Mouse (Mus musculus): ENCODE data around the gene Nat14. TPM values are rescaled to one million over a fixed set of nuclear protein-coding genes. Genes with fewer than 3 reads are reported as not detected.

Gene Nat14
- polyA plus RNA-seq, 1 experiment from 2014 or later = 0.37 TPM

GRCm38 (mm10) chr7:4948386-4948785, 26.6 kb downstream of the Nat14 start:
- no peak overlapping the region for H3K27ac ChIP-seq (ENCODE audit: low read length)
- H3K4me2 ChIP-seq (ENCODE audit: low read depth, low read length) = no peak overlapping the region
- no peaks in the 10 kb centered on the region for H3K4me1 ChIP-seq (ENCODE audit: control insufficient read depth, low read depth, low read length)
- 31% methylated on average over 6 of the region's 6 CpGs for WGBS (ENCODE audit: insufficient replicate concordance)
- H3K9ac ChIP-seq (ENCODE audit: low read depth, low read length) = no peak overlapping the region
- H3K9me3 ChIP-seq (replicated peaks; ENCODE audit: control insufficient read depth, low read length) = no peaks in the 10 kb centered on the region
- no peaks in the 10 kb centered on the region for H3K36me3 ChIP-seq (ENCODE audit: control insufficient read depth, insufficient read depth)
- no peak overlapping the region for H3K4me3 ChIP-seq (ENCODE audit: low read depth, low read length)
- ATAC-seq (ENCODE audit: low read depth) = no peak
- no peaks in the 10 kb centered on the region for H3K27me3 ChIP-seq (ENCODE audit: control insufficient read depth, insufficient read depth, low read depth, low read length)

GRCm38 (mm10) chr7:4950561-4951342, 28.9 kb downstream of the Nat14 start:
- H3K4me3 ChIP-seq (ENCODE audit: low read depth, low read length) = no peak overlapping the region
- no peak overlapping the region for H3K4me2 ChIP-seq (ENCODE audit: low read depth, low read length)
- no peaks in the 10 kb centered on the region for H3K4me1 ChIP-seq (ENCODE audit: control insufficient read depth, low read depth, low read length)
- no peaks in the 10 kb centered on the region for H3K36me3 ChIP-seq (ENCODE audit: control insufficient read depth, insufficient read depth)
- H3K27me3 ChIP-seq (ENCODE audit: control insufficient read depth, insufficient read depth, low read depth, low read length) = no peaks in the 10 kb centered on the region
- H3K9ac ChIP-seq (ENCODE audit: low read depth, low read length) = no peak overlapping the region
- H3K27ac ChIP-seq (ENCODE audit: low read length) = no peak overlapping the region
- no peaks in the 10 kb centered on the region for H3K9me3 ChIP-seq (replicated peaks; ENCODE audit: control insufficient read depth, low read length)
- no peak for ATAC-seq (ENCODE audit: low read depth)
- WGBS (ENCODE audit: insufficient replicate concordance) = 68% methylated on average over 19 of the region's 19 CpGs

GRCm38 (mm10) chr7:4953815-4954445, 32.1 kb downstream of the Nat14 start:
- H3K9me3 ChIP-seq (replicated peaks; ENCODE audit: control insufficient read depth, low read length) = no peaks in the 10 kb centered on the region
- no peak overlapping the region for H3K4me2 ChIP-seq (ENCODE audit: low read depth, low read length)
- no peaks in the 10 kb centered on the region for H3K27me3 ChIP-seq (ENCODE audit: control insufficient read depth, insufficient read depth, low read depth, low read length)
- H3K9ac ChIP-seq (ENCODE audit: low read depth, low read length) = no peak overlapping the region
- 30% methylated on average over 10 of the region's 10 CpGs for WGBS (ENCODE audit: insufficient replicate concordance)
- H3K36me3 ChIP-seq (ENCODE audit: control insufficient read depth, insufficient read depth) = no peaks in the 10 kb centered on the region
- no peak overlapping the region for H3K27ac ChIP-seq (ENCODE audit: low read length)
- H3K4me1 ChIP-seq (ENCODE audit: control insufficient read depth, low read depth, low read length) = no peaks in the 10 kb centered on the region
- no peak overlapping the region for H3K4me3 ChIP-seq (ENCODE audit: low read depth, low read length)
- no peak for ATAC-seq (ENCODE audit: low read depth)

GRCm38 (mm10) chr7:4957361-4957760, 35.5 kb downstream of the Nat14 start:
- 69% methylated on average over 10 of the region's 10 CpGs for WGBS (ENCODE audit: insufficient replicate concordance)
- ATAC-seq (ENCODE audit: low read depth) = no peak
- Histone ChIP-seq H3K36me3 (ENCODE audit: control insufficient read depth, insufficient read depth) (no peaks in the 10 kb centered on the region), H3K4me2 (ENCODE audit: low read depth, low read length) (no peak overlapping the region), H3K4me1 (ENCODE audit: control insufficient read depth, low read depth, low read length) (no peaks in the 10 kb centered on the region), H3K4me3 (ENCODE audit: low read depth, low read length) (no peak overlapping the region), H3K27me3 (ENCODE audit: control insufficient read depth, insufficient read depth, low read depth, low read length) (no peaks in the 10 kb centered on the region), H3K9ac (ENCODE audit: low read depth, low read length) (no peak overlapping the region), H3K27ac (ENCODE audit: low read length) (no peak overlapping the region), H3K9me3 (replicated peaks; ENCODE audit: control insufficient read depth, low read length) (no peaks in the 10 kb centered on the region)

- Histone ChIP-seq H3K27ac (ENCODE audit: low read length) (no peak overlapping the region), H3K4me1 (ENCODE audit: control insufficient read depth, low read depth, low read length) (no peaks in the 10 kb centered on the region), H3K9me3 (replicated peaks; ENCODE audit: control insufficient read depth, low read length) (no peaks in the 10 kb centered on the region), H3K36me3 (ENCODE audit: control insufficient read depth, insufficient read depth) (no peaks in the 10 kb centered on the region), H3K4me2 (ENCODE audit: low read depth, low read length) (no peak overlapping the region), H3K4me3 (ENCODE audit: low read depth, low read length) (no peak overlapping the region), H3K9ac (ENCODE audit: low read depth, low read length) (no peak overlapping the region), H3K27me3 (ENCODE audit: control insufficient read depth, insufficient read depth, low read depth, low read length) (no peaks in the 10 kb centered on the region)
- WGBS (ENCODE audit: insufficient replicate concordance) = 46% methylated on average over 5 of the region's 5 CpGs
- ATAC-seq (ENCODE audit: low read depth) = no peak
These were observed 41.7 kb downstream of the Nat14 start for GRCm38 (mm10) chr7:4963527-4963926.

GRCm38 (mm10) chr7:4964272-4964671, 42.4 kb downstream of the Nat14 start, which contains the start of gene Sbk2:
Sbk2 (minus strand) TSS chr7:4964406.
- Histone ChIP-seq H3K4me2 (ENCODE audit: low read depth, low read length) (no peak within 1 kb of the TSS; the same call in 1 of the 2 replicates), H3K4me1 (ENCODE audit: control insufficient read depth, low read depth, low read length) (no peaks in the 10 kb centered on the region), H3K27ac (ENCODE audit: low read length) (no peak within 1 kb of the TSS), H3K4me3 (ENCODE audit: low read depth, low read length) (no peak within 1 kb of the TSS), H3K27me3 (ENCODE audit: control insufficient read depth, insufficient read depth, low read depth, low read length) (no peaks in the 10 kb centered on the region), H3K9me3 (replicated peaks; ENCODE audit: control insufficient read depth, low read length) (no peaks in the 10 kb centered on the region), H3K9ac (ENCODE audit: low read depth, low read length) (no peak within 1 kb of the TSS), H3K36me3 (ENCODE audit: control insufficient read depth, insufficient read depth) (no peaks in the 10 kb centered on the region)
- peak; percentile 80 for ATAC-seq (ENCODE audit: low read depth)
- WGBS (ENCODE audit: insufficient replicate concordance) = 4% methylated on average over 10 of the region's 10 CpGs

- no peak for ATAC-seq (ENCODE audit: low read depth)
- H3K27me3 ChIP-seq (ENCODE audit: control insufficient read depth, insufficient read depth, low read depth, low read length) = no peaks in the 10 kb centered on the region
- H3K9ac ChIP-seq (ENCODE audit: low read depth, low read length) = no peak overlapping the region
- 57% methylated on average over 5 of the region's 5 CpGs for WGBS (ENCODE audit: insufficient replicate concordance)
- no peaks in the 10 kb centered on the region for H3K36me3 ChIP-seq (ENCODE audit: control insufficient read depth, insufficient read depth)
- no peak overlapping the region for H3K27ac ChIP-seq (ENCODE audit: low read length)
- H3K4me2 ChIP-seq (ENCODE audit: low read depth, low read length) = no peak overlapping the region
- no peaks in the 10 kb centered on the region for H3K9me3 ChIP-seq (replicated peaks; ENCODE audit: control insufficient read depth, low read length)
- H3K4me3 ChIP-seq (ENCODE audit: low read depth, low read length) = no peak overlapping the region
- no peaks in the 10 kb centered on the region for H3K4me1 ChIP-seq (ENCODE audit: control insufficient read depth, low read depth, low read length)
These were observed 43.2 kb downstream of the Nat14 start for GRCm38 (mm10) chr7:4964988-4965387.

GRCm38 (mm10) chr7:4971068-4971467, 49.2 kb downstream of the Nat14 start, which contains the start of gene Sbk3:
Sbk3 (minus strand) TSS chr7:4971168.
- H3K36me3 ChIP-seq (ENCODE audit: control insufficient read depth, insufficient read depth) = no peaks in the 10 kb centered on the region
- no peak within 1 kb of the TSS for H3K4me3 ChIP-seq (ENCODE audit: low read depth, low read length)
- H3K4me2 ChIP-seq (ENCODE audit: low read depth, low read length) = no peak within 1 kb of the TSS
- H3K4me1 ChIP-seq (ENCODE audit: control insufficient read depth, low read depth, low read length) = no peaks in the 10 kb centered on the region; the same call in 1 of the 2 replicates
- no peak within 1 kb of the TSS for H3K9ac ChIP-seq (ENCODE audit: low read depth, low read length)
- H3K27ac ChIP-seq (ENCODE audit: low read length) = no peak within 1 kb of the TSS
- H3K27me3 ChIP-seq (ENCODE audit: control insufficient read depth, insufficient read depth, low read depth, low read length) = no peaks in the 10 kb centered on the region
- no peaks in the 10 kb centered on the region for H3K9me3 ChIP-seq (replicated peaks; ENCODE audit: control insufficient read depth, low read length)
- 27% methylated on average over 6 of the region's 6 CpGs for WGBS (ENCODE audit: insufficient replicate concordance)
- ATAC-seq (ENCODE audit: low read depth) = no peak

GRCm38 (mm10) chr7:4971710-4972109, 49.9 kb downstream of the Nat14 start:
- H3K4me3 ChIP-seq (ENCODE audit: low read depth, low read length) = no peak overlapping the region
- ATAC-seq (ENCODE audit: low read depth) = no peak
- H3K27me3 ChIP-seq (ENCODE audit: control insufficient read depth, insufficient read depth, low read depth, low read length) = no peaks in the 10 kb centered on the region
- no peak overlapping the region for H3K9ac ChIP-seq (ENCODE audit: low read depth, low read length)
- H3K4me1 ChIP-seq (ENCODE audit: control insufficient read depth, low read depth, low read length) = no peaks in the 10 kb centered on the region; the same call in 1 of the 2 replicates
- WGBS (ENCODE audit: insufficient replicate concordance) = 25% methylated on average over 7 of the region's 7 CpGs
- no peak overlapping the region for H3K27ac ChIP-seq (ENCODE audit: low read length)
- no peak overlapping the region for H3K4me2 ChIP-seq (ENCODE audit: low read depth, low read length)
- no peaks in the 10 kb centered on the region for H3K36me3 ChIP-seq (ENCODE audit: control insufficient read depth, insufficient read depth)
- H3K9me3 ChIP-seq (replicated peaks; ENCODE audit: control insufficient read depth, low read length) = no peaks in the 10 kb centered on the region

Data from liver, embryonic 16.5 days (tissue).